Mouse (Mus musculus): ENCODE results near the gene Armh1.

DNA sequence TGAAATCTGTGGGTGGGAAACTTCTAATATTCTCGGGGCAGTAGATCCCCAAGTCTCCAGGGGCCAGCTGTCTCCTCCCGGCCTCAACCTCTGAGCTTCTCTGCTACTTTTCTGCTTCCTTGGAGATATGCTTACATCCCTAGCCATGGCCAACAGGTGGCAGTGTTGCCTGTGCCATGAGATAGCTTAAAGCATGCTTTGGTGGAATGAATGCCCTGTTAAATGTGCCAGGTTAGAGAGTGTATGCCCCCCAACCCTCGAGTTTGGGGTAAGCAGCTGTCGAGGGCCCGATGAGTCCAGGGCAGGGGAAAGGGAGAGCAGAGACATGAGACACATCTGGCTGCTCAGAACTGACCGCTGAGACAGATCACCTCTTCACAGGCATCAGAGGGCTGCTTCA is 18.4 kb upstream of the Armh1 start:
- TF ChIP-seq CTCF (IDR thresholded peaks at IDR 0.05; ENCODE audit: control insufficient read depth, insufficient read depth, insufficient read length), result peak; percentile 77
- TF ChIP-seq MYOG (IDR thresholded peaks at IDR 0.05; ENCODE audit: control insufficient read depth, extremely low read depth, insufficient read length), result no peak
- TF ChIP-seq MYOD1 (IDR thresholded peaks at IDR 0.05; ENCODE audit: control insufficient read depth, insufficient read length, low read depth), result no peak
- TF ChIP-seq MAX (IDR thresholded peaks at IDR 0.05), result peak; percentile 60
- TF ChIP-seq CEBPB (IDR thresholded peaks at IDR 0.05; ENCODE audit: low read depth), result no peak
